Mouse (Mus musculus) olfactory bulb, adult 2 months (tissue): ENCODE results near the gene Gm20518. TPM values are rescaled to one million over a fixed set of nuclear protein-coding genes. Genes with fewer than 3 reads are reported as not detected.

ENCODE experiments used
- H3K27ac ChIP-seq: fragments of 200-500 bp; 2 replicates; pipeline ENCODE4 v1.5.1; 2012; ENCODE audit warnings: low read depth, low read length; ENCODE audit not compliant: insufficient read depth
- H3K4me1 ChIP-seq: fragments of 200-500 bp; 2 replicates; pipeline ENCODE4 v1.6.1; 2012; ENCODE audit warnings: low read length; ENCODE audit not compliant: control insufficient read depth, insufficient read depth
- H3K4me3 ChIP-seq: fragments of 200-500 bp; 2 replicates; pipeline ENCODE4 v1.5.1; 2012; ENCODE audit warnings: mild to moderate bottlenecking, low read depth, low read length, moderate library complexity; ENCODE audit not compliant: insufficient read depth
- CTCF ChIP-seq: fragments of 200-500 bp; IDR thresholded peaks from 2 replicates; pipeline ENCODE4 v1.5.1; 2012; ENCODE audit warnings: low read depth, mild to moderate bottlenecking, low read length, moderate library complexity; ENCODE audit not compliant: insufficient read depth
- POLR2A ChIP-seq: fragments of 200-500 bp; IDR thresholded peaks from 2 replicates; pipeline ENCODE4 v1.6.1; 2012; ENCODE audit warnings: mild to moderate bottlenecking, low read depth, low read length, moderate library complexity; ENCODE audit not compliant: insufficient read depth
- WGBS: fragments of 180-500 bp; shearing (Covaris S2); methylation state at CpG from one replicate; pipeline ENCODE4 v1.1.7; 2018; 5-methylcytosine and 5-hydroxymethylcytosine counted together
- polyA plus RNA-seq: library from polyadenylated mRNA; stranded (reverse); fragments of >200 nt; gene quantifications from 2 replicates; pipeline ENCODE4 v1.2.4, GENCODE M21; 2012; ENCODE audit warnings: low replicate concordance; ENCODE audit not compliant: missing spikeins, insufficient read depth, insufficient read length

Gm20518 gene
- polyA plus RNA-seq, 1 experiment, result not detected

DNA sequence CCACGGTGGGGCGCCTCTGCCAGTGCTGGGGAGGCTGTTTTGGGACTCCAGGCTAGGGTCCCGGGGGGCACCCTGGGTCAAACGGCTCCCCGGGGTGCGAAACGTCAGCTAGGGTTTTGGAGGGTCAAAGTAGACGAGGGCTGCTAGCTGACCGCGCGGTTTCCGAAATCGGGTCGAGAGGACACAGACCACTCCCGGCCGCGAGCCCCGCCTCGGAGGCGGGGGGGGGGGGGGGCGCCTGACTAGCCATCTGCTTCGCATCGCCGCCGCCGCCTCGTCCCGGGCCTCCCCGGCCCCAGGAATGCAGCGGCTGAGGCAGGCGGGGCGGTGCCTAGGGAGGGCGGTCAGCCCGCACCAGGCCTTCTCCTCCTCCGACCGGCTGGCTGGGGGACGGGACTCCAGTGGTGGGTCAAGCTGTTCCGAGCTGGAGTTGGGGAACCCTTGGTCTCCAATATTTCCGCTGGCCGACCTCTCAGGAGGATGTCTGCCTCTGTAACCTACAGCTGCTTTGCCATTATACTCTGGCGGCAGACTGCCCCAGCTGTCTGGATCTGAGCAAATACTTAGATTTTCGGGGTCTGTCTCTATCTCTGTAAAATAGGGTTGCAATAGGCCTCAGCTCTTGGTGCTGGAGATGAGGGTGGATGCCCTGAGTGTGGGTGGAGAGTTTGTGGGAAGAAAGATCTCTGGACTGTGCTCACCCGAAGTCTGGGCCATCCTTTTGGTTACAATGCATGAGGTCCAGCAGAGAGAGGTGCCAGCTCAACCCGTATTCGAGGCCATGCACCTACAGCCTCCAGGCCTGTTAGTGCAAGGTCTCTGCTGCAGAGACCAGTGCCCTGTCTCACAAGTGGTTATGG is 92.9 kb downstream of the Gm20518 start:
- H3K4me1 ChIP-seq, result peaks cover 25% of the 10 kb centered on the region
- H3K27ac ChIP-seq, result no peak overlapping the region
- H3K4me3 ChIP-seq, result no peak overlapping the region
- TF ChIP-seq CTCF (no peak), POLR2A (no peak)
- WGBS, result 20% methylated on average over 45 of the region's 45 CpGs

DNA sequence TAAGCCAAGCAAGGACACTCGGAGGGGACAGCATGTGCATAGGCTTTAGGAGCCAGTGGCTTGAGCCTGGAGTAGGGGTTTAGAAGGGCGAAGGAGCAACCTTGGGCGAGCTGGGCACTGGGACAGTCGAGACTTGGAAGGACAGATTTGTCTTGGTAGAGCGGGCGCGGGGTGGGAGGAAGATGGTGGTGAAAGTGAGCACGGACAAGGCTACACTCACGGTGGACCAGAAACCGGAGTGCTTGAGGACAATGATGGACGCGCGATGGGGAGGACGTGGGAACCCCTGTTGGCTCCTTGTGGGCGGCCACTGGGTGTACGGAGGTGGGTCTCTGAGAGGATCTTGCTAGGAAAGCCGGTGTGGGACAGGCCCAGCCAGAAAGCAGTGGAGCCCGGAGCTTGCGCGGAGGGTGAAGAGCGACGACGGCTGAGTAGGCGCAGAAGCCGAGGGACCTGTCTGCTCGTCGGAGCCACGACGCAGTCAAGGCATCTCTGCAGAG is 93.6 kb downstream of the Gm20518 start:
- Histone ChIP-seq H3K4me1 (peaks cover 18% of the 10 kb centered on the region), H3K4me3 (peak overlapping the region; percentile 43; the same call in 1 of the 2 replicates), H3K27ac (no peak overlapping the region)
- 25% methylated on average over 29 of the region's 29 CpGs for WGBS
- no peak for TF ChIP-seq POLR2A
- TF ChIP-seq CTCF, result no peak

DNA sequence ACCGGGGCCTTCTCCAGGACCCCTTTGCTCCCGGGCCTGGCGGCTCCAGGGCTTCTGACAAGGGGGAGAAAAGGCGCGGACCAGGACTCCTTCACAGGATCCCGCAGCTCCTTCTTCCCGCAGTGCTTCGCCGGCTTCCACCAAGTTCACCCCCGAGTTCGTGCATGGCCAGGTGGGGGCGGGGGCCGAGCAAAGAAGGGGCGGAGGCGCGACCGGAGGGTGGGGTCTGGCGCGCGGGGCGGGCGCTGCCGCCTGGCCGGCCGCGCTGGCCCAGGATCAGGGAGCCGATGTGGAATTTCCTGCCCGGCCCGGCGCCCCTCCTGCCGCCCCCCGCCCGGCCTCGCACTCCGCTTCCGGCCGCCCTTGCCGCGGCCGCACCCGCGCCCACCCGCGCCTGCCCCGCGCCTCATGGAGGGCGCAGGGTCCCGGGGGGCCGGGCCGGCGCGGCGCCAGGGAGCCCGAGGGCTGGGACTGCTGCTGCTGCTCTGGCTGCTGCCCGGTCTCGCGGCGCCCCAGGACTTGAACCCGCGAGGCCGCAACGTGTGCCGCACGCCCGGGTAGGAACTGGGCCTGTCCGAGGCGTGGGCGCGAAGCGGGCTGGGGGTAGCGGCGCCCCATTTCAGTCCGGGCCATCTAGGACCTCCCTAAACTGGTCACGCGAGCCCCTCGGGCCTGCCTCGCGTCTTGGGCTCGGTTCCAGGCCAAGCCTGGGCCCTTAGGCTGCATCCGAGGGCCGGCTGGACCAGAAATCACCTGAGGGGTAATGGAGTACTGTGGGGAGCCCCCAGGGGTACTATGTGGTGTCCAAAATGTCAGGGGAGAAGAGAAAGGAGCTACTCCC is 94.3 kb downstream of the Gm20518 start, which contains the start of gene Scarf2:
Scarf2 (plus strand) TSS at position 312 of the 841 bp plus-strand sequence.
- WGBS, result 6% methylated on average over 77 of the region's 81 CpGs
- Histone ChIP-seq H3K4me3 (peak within 1 kb of the TSS; percentile 43), H3K27ac (no peak within 1 kb of the TSS), H3K4me1 (peaks cover 11% of the 10 kb centered on the region)
- TF ChIP-seq POLR2A (no peak), CTCF (no peak)

DNA sequence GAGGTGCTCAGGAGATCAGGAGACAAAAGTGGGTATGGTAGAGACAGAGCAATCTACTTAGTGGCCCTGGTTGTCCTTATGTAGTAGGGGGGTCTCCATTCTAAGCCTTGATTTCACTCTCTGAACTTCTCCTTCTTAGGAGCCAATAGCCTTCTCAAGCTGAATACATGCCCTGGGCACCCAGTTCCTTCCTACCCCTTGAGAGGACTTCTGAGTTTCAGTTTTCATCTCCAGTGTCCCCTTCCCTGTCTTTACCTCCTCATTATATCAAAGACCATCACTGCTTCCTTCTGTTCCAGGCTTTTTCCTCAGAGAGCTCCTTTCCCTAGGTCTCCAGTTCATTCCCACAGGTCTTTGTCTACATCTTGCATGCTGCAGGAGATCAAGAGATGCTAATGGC is 95.0 kb downstream of the Gm20518 start:
- Histone ChIP-seq H3K27ac (no peak overlapping the region), H3K4me3 (no peak overlapping the region), H3K4me1 (peaks cover 10% of the 10 kb centered on the region)
- no peak for TF ChIP-seq POLR2A
- TF ChIP-seq CTCF, result no peak

DNA sequence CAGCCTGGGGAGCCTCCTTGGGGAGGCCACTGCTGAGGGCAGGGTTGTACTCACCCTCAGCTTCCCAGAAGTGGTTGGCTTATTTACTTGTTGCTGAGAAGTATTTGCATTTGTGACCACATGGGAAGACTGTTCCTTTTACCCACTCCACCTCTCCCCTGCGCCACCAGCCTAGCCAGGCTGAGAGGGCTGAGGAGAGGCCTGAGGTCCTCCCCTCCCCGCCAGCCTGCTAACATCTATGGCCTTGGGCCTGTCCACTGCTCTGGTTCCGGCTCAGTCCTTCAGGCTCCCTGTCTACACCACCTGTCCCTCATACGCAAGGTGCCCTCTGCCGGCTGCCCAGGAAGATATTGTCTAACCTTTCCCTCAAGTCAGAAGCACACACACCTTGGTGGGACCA is 95.8 kb downstream of the Gm20518 start:
- TF ChIP-seq CTCF (no peak), POLR2A (no peak)
- no peak overlapping the region for H3K27ac ChIP-seq
- 83% methylated on average over 5 of the region's 5 CpGs for WGBS
- peaks cover 10% of the 10 kb centered on the region for H3K4me1 ChIP-seq
- no peak overlapping the region for H3K4me3 ChIP-seq

DNA sequence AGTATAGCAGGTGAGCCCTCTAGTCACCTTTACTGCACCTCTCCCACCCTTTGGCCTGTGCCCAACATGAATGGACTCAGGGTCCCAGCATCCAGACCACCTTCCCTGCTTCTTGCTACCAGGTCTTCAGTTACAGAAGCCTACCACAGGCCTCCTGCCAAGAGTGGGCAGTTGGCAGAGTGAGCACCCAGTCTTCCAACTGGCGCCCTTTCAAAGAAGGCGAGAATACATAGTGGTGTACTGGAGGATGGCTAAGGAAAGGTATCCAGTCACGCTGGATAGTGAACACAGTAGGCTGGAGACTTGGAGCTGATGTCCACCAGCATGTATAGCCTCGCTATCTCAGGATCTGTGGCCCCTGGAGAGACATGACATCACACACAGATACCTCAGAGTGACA is 97.4 kb downstream of the Gm20518 start:
- WGBS, result 78% methylated on average over 4 of the region's 4 CpGs

DNA sequence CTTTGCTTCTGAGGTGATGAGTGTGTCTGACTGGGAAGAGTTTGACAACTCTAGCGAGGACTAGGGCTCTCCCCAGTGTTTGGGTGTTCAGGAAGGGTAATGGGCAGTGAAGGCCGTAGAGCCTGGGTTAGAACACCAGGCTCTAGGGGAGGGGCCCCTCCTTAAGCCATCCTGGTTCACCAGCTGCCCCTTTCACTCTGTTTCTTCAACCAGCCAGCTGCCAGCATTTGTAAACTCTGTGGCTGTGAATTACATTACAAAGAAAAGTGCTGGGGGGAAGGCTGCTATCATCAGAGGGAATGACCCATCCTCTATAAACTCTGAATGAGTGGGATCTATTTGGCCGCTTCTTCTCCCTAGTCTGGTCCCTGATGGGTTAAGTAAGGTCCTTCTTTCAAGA is 98.7 kb downstream of the Gm20518 start:
- H3K4me3 ChIP-seq, result no peak overlapping the region
- 62% methylated on average over 3 of the region's 3 CpGs for WGBS
- no peak overlapping the region for H3K27ac ChIP-seq
- H3K4me1 ChIP-seq, result peaks cover 10% of the 10 kb centered on the region
- no peak for TF ChIP-seq CTCF
- no peak for TF ChIP-seq POLR2A

More for the DNA sequence above, 97.4 kb downstream of the Gm20518 start:
- no peak overlapping the region for H3K4me3 ChIP-seq
- H3K4me1 ChIP-seq, result peaks cover 10% of the 10 kb centered on the region
- TF ChIP-seq CTCF (no peak), POLR2A (no peak)
- H3K27ac ChIP-seq, result no peak overlapping the region

DNA sequence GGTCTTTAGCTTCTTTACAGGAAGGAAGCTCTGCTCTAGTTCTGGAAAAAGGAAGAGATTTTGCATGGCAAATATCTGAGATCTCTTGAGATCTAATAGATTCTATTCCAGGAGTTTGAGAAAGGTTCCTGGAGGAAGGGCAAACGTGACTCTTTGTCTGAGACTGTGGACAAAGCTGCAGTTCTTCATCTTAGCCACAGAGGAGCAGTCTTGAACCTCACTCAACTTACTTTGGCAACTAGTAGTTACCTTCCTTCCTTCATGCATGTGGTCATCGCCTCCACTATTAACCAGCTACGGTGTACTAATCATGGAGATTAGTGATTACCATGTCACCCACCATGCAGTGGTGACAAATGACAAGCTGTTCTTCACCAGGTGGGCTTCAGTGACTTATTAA is 106.1 kb downstream of the Gm20518 start:
- no peak for TF ChIP-seq POLR2A
- TF ChIP-seq CTCF, result no peak
- no peaks in the 10 kb centered on the region for H3K4me1 ChIP-seq

More for the DNA sequence above, 106.1 kb downstream of the Gm20518 start:
- 34% methylated on average over 3 of the region's 3 CpGs for WGBS
- no peak overlapping the region for H3K27ac ChIP-seq
- H3K4me3 ChIP-seq, result no peak overlapping the region

Other genes with a start within 250 kb of the Gm20518 start
- not detected in 2 replicates for gene Ccdc74a, start 245.2 kb downstream of the Gm20518 start, polyA plus RNA-seq
- not detected in 2 replicates for gene Med15, start 158.8 kb downstream of the Gm20518 start, polyA plus RNA-seq
- gene Klhl22, start 132.1 kb downstream of the Gm20518 start, polyA plus RNA-seq, result not detected in 2 replicates
- not detected in 2 replicates for gene Scarf2, start 94.4 kb downstream of the Gm20518 start, polyA plus RNA-seq
- gene B830017H08Rik, start 58.5 kb downstream of the Gm20518 start, polyA plus RNA-seq, result not detected in 2 replicates
- not detected in 2 replicates for gene Car15, start 53.3 kb downstream of the Gm20518 start, polyA plus RNA-seq
- gene Tssk1, start 2.6 kb upstream of the Gm20518 start, polyA plus RNA-seq, result not detected in 2 replicates
- not detected in 2 replicates for gene Dgcr2, start 6.9 kb upstream of the Gm20518 start, polyA plus RNA-seq
- not detected in 2 replicates for gene Tssk2, start 7.0 kb upstream of the Gm20518 start, polyA plus RNA-seq
- not detected in 2 replicates for gene Ess2, start 19.7 kb upstream of the Gm20518 start, polyA plus RNA-seq
- gene Gsc2, start 23.4 kb upstream of the Gm20518 start, polyA plus RNA-seq, result not detected in 2 replicates
- not detected in 2 replicates for gene Slc25a1, start 36.5 kb upstream of the Gm20518 start, polyA plus RNA-seq
- gene Vpreb2, start 88.8 kb upstream of the Gm20518 start, polyA plus RNA-seq, result not detected in 2 replicates
- gene Dgcr6, start 161.2 kb upstream of the Gm20518 start, polyA plus RNA-seq, result not detected in 2 replicates
- not detected in 2 replicates for gene Prodh, start 198.5 kb upstream of the Gm20518 start, polyA plus RNA-seq
- gene Rtn4r, start 236.0 kb upstream of the Gm20518 start, polyA plus RNA-seq, result not detected in 2 replicates